Mouse (Mus musculus) natural killer cell, adult 2 months (primary cell): Measurements from ENCODE around the gene Smyd3.

Experiments used
- DNase-seq, 2 experiments: peaks; one replicate each; pipeline ENCODE4 v3.0.0; 2022; ENCODE audit warnings: low spot score in 2 of 2

Gene Smyd3

GRCm38 (mm10) chr1:179516941-179517712, 714 bp downstream of the Smyd3 start:
- peak; percentile 18 to 20 for DNase-seq

GRCm38 (mm10) chr1:179511895-179512294, 5.9 kb downstream of the Smyd3 start:
- DNase-seq, result peak; percentile 20 to 35

GRCm38 (mm10) chr1:179510546-179511340, 7.1 kb downstream of the Smyd3 start:
- DNase-seq, result no peak

- DNase-seq, result peak; percentile 16 to 39
These were observed 11.1 kb downstream of the Smyd3 start for GRCm38 (mm10) chr1:179506530-179507315.

GRCm38 (mm10) chr1:179502565-179502964, 15.3 kb downstream of the Smyd3 start:
- DNase-seq, result no peak

- no peak for DNase-seq
These were observed 18.6 kb downstream of the Smyd3 start for GRCm38 (mm10) chr1:179499257-179499656.

- no peak for DNase-seq
These were observed 24.9 kb downstream of the Smyd3 start for GRCm38 (mm10) chr1:179492908-179493307.

GRCm38 (mm10) chr1:179488520-179488919, 29.3 kb downstream of the Smyd3 start:
- DNase-seq, result no peak

GRCm38 (mm10) chr1:179487990-179488389, 29.9 kb downstream of the Smyd3 start:
- DNase-seq, result no peak

- DNase-seq, result no peak
These were observed 30.6 kb downstream of the Smyd3 start for GRCm38 (mm10) chr1:179487238-179487637.

GRCm38 (mm10) chr1:179485784-179486540, 31.9 kb downstream of the Smyd3 start:
- DNase-seq, result no peak

- no peak for DNase-seq
These were observed 37.0 kb downstream of the Smyd3 start for GRCm38 (mm10) chr1:179480862-179481261.

GRCm38 (mm10) chr1:179477157-179477902, 40.5 kb downstream of the Smyd3 start:
- DNase-seq, result peak; percentile 24 to 39

GRCm38 (mm10) chr1:179476461-179477156, 41.2 kb downstream of the Smyd3 start:
- DNase-seq, result no peak

- DNase-seq, result no peak
These were observed 43.1 kb downstream of the Smyd3 start for GRCm38 (mm10) chr1:179474776-179475175.

- no peak for DNase-seq
These were observed 43.8 kb downstream of the Smyd3 start for GRCm38 (mm10) chr1:179473920-179474643.

- DNase-seq, result no peak
These were observed 49.9 kb downstream of the Smyd3 start for GRCm38 (mm10) chr1:179467970-179468369.

- no peak for DNase-seq
These were observed 55.5 kb downstream of the Smyd3 start for GRCm38 (mm10) chr1:179462376-179462775.
